ENCODE assay signal across 21 mouse cellular contexts in genomic region chr6:122879141-122879735, GRCm38 (mm10). TPM values are rescaled to one million over a fixed set of nuclear protein-coding genes. Genes with fewer than 3 reads are reported as not detected.
DNase-seq lines count a peak whose midpoint lies in the region; ATAC-seq and TF ChIP-seq lines count a peak whose summit lies in the region.
"Had no signal": no experiment of that assay in that cellular context is flagged by ENCODE, and none has a peak within 500 bp of the region (broad histone marks: within the 10 kb centered on the region; RNA-seq: fewer than 3 reads in every experiment).

No protein-coding gene starts in this region.

- TF ChIP-seq CTCF in kidney, adult 2 months (conservative IDR thresholded peaks at IDR 0.05; ENCODE audit: insufficient read depth, insufficient read length, low read depth, low read length), result no peak
- no peak for TF ChIP-seq CTCF in liver, postnatal 0 days (IDR thresholded peaks at IDR 0.05; ENCODE audit: low read depth)

- H3K9me3 ChIP-seq in kidney, embryonic 14.5 days (ENCODE audit: control insufficient read depth, low read length), result no peaks in the 10 kb centered on the region
- H3K9me3 ChIP-seq in liver, embryonic 15.5 days (replicated peaks), result no peaks in the 10 kb centered on the region
- H3K9me3 ChIP-seq in liver, postnatal 0 days (ENCODE audit: low read length), result no peaks in the 10 kb centered on the region
- H3K9me3 ChIP-seq: embryonic facial prominence, embryonic 13.5 days; forebrain, embryonic 12.5 days; G1E; hindbrain, embryonic 13.5 days had no signal

- peaks cover 8% of the 10 kb centered on the region; the same call in 1 of the 2 replicates for H3K4me1 ChIP-seq in kidney, adult 2 months (ENCODE audit: control insufficient read depth, insufficient read depth, low read length)
- H3K4me1 ChIP-seq in kidney, embryonic 14.5 days (ENCODE audit: control insufficient read depth, insufficient read depth, low read length), result peaks cover 9% of the 10 kb centered on the region; the same call in 1 of the 2 replicates
- H3K4me1 ChIP-seq in liver, embryonic 15.5 days (replicated peaks), result peaks cover 45% of the 10 kb centered on the region
- peaks cover 22% of the 10 kb centered on the region; the same call in 1 of the 2 replicates for H3K4me1 ChIP-seq in liver, postnatal 0 days (ENCODE audit: insufficient read depth)

- DNase-seq in kidney, adult 2 months, result peak; percentile 17
- no peak for DNase-seq in liver
- DNase-seq in liver, postnatal 0 days, result no peak
- DNase-seq in ovary, postnatal 10 days (ENCODE audit: low spot score), result no peak
- DNase-seq in cerebellum, adult 8-10 months, result no peak
- DNase-seq: adrenal gland, adult 8-10 months; adrenal gland, postnatal 36 days; B cell, adult 2 months; cerebellum, adult 2 months; cerebellum, postnatal 14 days; gastrocnemius, postnatal 14 days; heart, postnatal 10 days had no signal

- 74% methylated on average over 7 of the region's 7 CpGs for WGBS in kidney, adult 2 months
- 92% methylated on average over 7 of the region's 7 CpGs for WGBS in kidney, embryonic 14.5 days
- 70% methylated on average over 7 of the region's 7 CpGs for WGBS in liver, embryonic 15.5 days (ENCODE audit: insufficient replicate concordance)
- 68% methylated on average over 7 of the region's 7 CpGs for WGBS in liver, postnatal 0 days (ENCODE audit: insufficient replicate concordance)

- H3K9ac ChIP-seq in kidney, embryonic 14.5 days (ENCODE audit: low read depth, low read length), result no peak overlapping the region
- no peak overlapping the region for H3K9ac ChIP-seq in liver, embryonic 15.5 days
- no peak overlapping the region for H3K9ac ChIP-seq in liver, postnatal 0 days (replicated peaks)
- H3K9ac ChIP-seq: embryonic facial prominence, embryonic 13.5 days; forebrain, embryonic 12.5 days; hindbrain, embryonic 13.5 days had no signal

- TF ChIP-seq POLR2A in kidney, adult 2 months (IDR thresholded peaks at IDR 0.05; ENCODE audit: low read depth, low read length), result no peak

- ATAC-seq in kidney, embryonic 14.5 days (ENCODE audit: low FRiP score, low TSS enrichment), result no peak
- ATAC-seq in liver, embryonic 15.5 days (ENCODE audit: insufficient read depth), result no peak
- no peak for ATAC-seq in liver, postnatal 0 days
- ATAC-seq: CD4-positive, CD25-positive, alpha-beta regulatory T cell, adult 4 months; forebrain, embryonic 16.5 days; hindbrain, postnatal 0 days had no signal

- H3K36me3 ChIP-seq in kidney, adult 2 months (ENCODE audit: control insufficient read depth, insufficient read depth, low read length), result peaks cover 11% of the 10 kb centered on the region
- H3K36me3 ChIP-seq in kidney, embryonic 14.5 days (ENCODE audit: control insufficient read depth, insufficient read depth, low read length), result peaks cover 57% of the 10 kb centered on the region
- H3K36me3 ChIP-seq in liver, embryonic 15.5 days (replicated peaks), result peaks cover 74% of the 10 kb centered on the region
- H3K36me3 ChIP-seq in liver, postnatal 0 days (replicated peaks; ENCODE audit: insufficient read depth, low read length), result peaks cover 56% of the 10 kb centered on the region

- H3K4me2 ChIP-seq in kidney, embryonic 14.5 days (replicated peaks; ENCODE audit: low read depth, low read length), result no peak overlapping the region
- no peak overlapping the region for H3K4me2 ChIP-seq in liver, embryonic 15.5 days
- H3K4me2 ChIP-seq in liver, postnatal 0 days (ENCODE audit: low read depth, low read length), result peak overlapping the region; percentile 3; the same call in 1 of the 2 replicates
- H3K4me2 ChIP-seq: embryonic facial prominence, embryonic 13.5 days; forebrain, embryonic 12.5 days; hindbrain, embryonic 13.5 days had no signal

- no peak for TF ChIP-seq EP300 in liver, postnatal 0 days (IDR thresholded peaks at IDR 0.05; ENCODE audit: low read depth)

- no peak overlapping the region for H3K27ac ChIP-seq in kidney, adult 2 months (ENCODE audit: insufficient read depth, low read depth, low read length)
- no peak overlapping the region for H3K27ac ChIP-seq in kidney, embryonic 14.5 days (ENCODE audit: low read depth, low read length)
- peak overlapping the region; percentile 48 for H3K27ac ChIP-seq in liver, embryonic 15.5 days (replicated peaks)
- peak overlapping the region; percentile 63 for H3K27ac ChIP-seq in liver, postnatal 0 days (ENCODE audit: low read depth)
- H3K27ac ChIP-seq: embryonic facial prominence, embryonic 13.5 days; forebrain, embryonic 12.5 days; hindbrain, embryonic 13.5 days; hindbrain, postnatal 0 days had no signal

- no peak overlapping the region for H3K4me3 ChIP-seq in kidney, adult 2 months (ENCODE audit: insufficient read depth, low read depth, low read length)
- no peak overlapping the region for H3K4me3 ChIP-seq in kidney, embryonic 14.5 days (ENCODE audit: low read length)
- H3K4me3 ChIP-seq in liver, embryonic 15.5 days (replicated peaks), result no peak overlapping the region
- H3K4me3 ChIP-seq in liver, postnatal 0 days (ENCODE audit: low read depth, low read length), result no peak overlapping the region
- H3K4me3 ChIP-seq: embryonic facial prominence, embryonic 13.5 days; forebrain, embryonic 12.5 days; hindbrain, embryonic 13.5 days had no signal

- no peaks in the 10 kb centered on the region for H3K27me3 ChIP-seq in kidney, adult 2 months (replicated peaks; ENCODE audit: control insufficient read depth, insufficient read depth, low read length)
- no peaks in the 10 kb centered on the region for H3K27me3 ChIP-seq in kidney, embryonic 14.5 days (ENCODE audit: control insufficient read depth, insufficient read depth, low read length)
- H3K27me3 ChIP-seq in liver, embryonic 15.5 days, result no peaks in the 10 kb centered on the region
- no peaks in the 10 kb centered on the region for H3K27me3 ChIP-seq in liver, postnatal 0 days (ENCODE audit: insufficient read depth, low read length)
- H3K27me3 ChIP-seq: embryonic facial prominence, embryonic 13.5 days; forebrain, embryonic 12.5 days; hindbrain, embryonic 13.5 days had no signal

RNA-seq across cellular contexts. Expression of gene Necap1, which starts 5.0 kb away (rescaled TPM):
- 20.5 and 25.0 TPM in 2 replicates for polyA plus RNA-seq in kidney, adult 2 months (2012; rRNA removed)
- polyA plus RNA-seq in kidney, embryonic 14.5 days (2014; fragmentation: Nextera tagmentation; extraction: Ambion mirVana), result 37.4 and 56.3 TPM in 2 replicates
- polyA plus RNA-seq in liver, embryonic 15.5 days (2015; fragmentation: Nextera tagmentation; extraction: Ambion mirVana), result 24.2 and 25.8 TPM in 2 replicates
- polyA plus RNA-seq in liver, postnatal 0 days (2015; fragmentation: Nextera tagmentation; extraction: Ambion mirVana), result 18.5 and 19.6 TPM in 2 replicates

RNA-seq across cellular contexts. Expression of gene C3ar1, which starts 23.3 kb away (rescaled TPM):
- polyA plus RNA-seq in kidney, adult 2 months (2012; rRNA removed), result 1.6 and 2.1 TPM in 2 replicates
- 1.0 and 1.7 TPM in 2 replicates for polyA plus RNA-seq in kidney, embryonic 14.5 days (2014; fragmentation: Nextera tagmentation; extraction: Ambion mirVana)
- 1.0 TPM in 2 replicates for polyA plus RNA-seq in liver, embryonic 15.5 days (2015; fragmentation: Nextera tagmentation; extraction: Ambion mirVana)
- 1.8 and 2.1 TPM in 2 replicates for polyA plus RNA-seq in liver, postnatal 0 days (2015; fragmentation: Nextera tagmentation; extraction: Ambion mirVana)
- polyA plus RNA-seq: G1E had no signal

RNA-seq across cellular contexts. Expression of gene Clec4a1, which starts 42.4 kb away (rescaled TPM):
- 1.1 and 1.2 TPM in 2 replicates for polyA plus RNA-seq in kidney, adult 2 months (2012; rRNA removed)
- polyA plus RNA-seq in kidney, embryonic 14.5 days (2014; fragmentation: Nextera tagmentation; extraction: Ambion mirVana), result 2.8 and 3.6 TPM in 2 replicates
- 6.0 and 6.2 TPM in 2 replicates for polyA plus RNA-seq in liver, embryonic 15.5 days (2015; fragmentation: Nextera tagmentation; extraction: Ambion mirVana)
- polyA plus RNA-seq in liver, postnatal 0 days (2015; fragmentation: Nextera tagmentation; extraction: Ambion mirVana), result 6.4 TPM in 2 replicates
- polyA plus RNA-seq: G1E had no signal

RNA-seq across cellular contexts. Expression of gene Foxj2, which starts 59.5 kb away (rescaled TPM):
- 9.7 and 12.7 TPM in 2 replicates for polyA plus RNA-seq in kidney, adult 2 months (2012; rRNA removed)
- polyA plus RNA-seq in kidney, embryonic 14.5 days (2014; fragmentation: Nextera tagmentation; extraction: Ambion mirVana), result 4.1 and 7.8 TPM in 2 replicates
- polyA plus RNA-seq in liver, embryonic 15.5 days (2015; fragmentation: Nextera tagmentation; extraction: Ambion mirVana), result 1.3 and 1.5 TPM in 2 replicates
- 1.0 and 1.2 TPM in 2 replicates for polyA plus RNA-seq in liver, postnatal 0 days (2015; fragmentation: Nextera tagmentation; extraction: Ambion mirVana)

Comparison
In these comparisons a context has a peak if more than half of its experiments do, and no peak if none do; other contexts are left out.
1. H3K27ac ChIP-seq: peak in liver, embryonic 15.5 days (single experiment) and liver, postnatal 0 days (single experiment); none in kidney, adult 2 months (single experiment) and kidney, embryonic 14.5 days (single experiment).